Mouse (Mus musculus) macrophage (primary cell): ENCODE results near the gene Etnk1. TPM values are rescaled to one million over a fixed set of nuclear protein-coding genes. Genes with fewer than 3 reads are reported as not detected.

Source experiments
- H3K27ac ChIP-seq: fragments of 350-480 bp; formaldehyde crosslinking; 2 replicates; pipeline ENCODE4 v1.9.0; 2021
- H3K36me3 ChIP-seq: fragments of 350-480 bp; formaldehyde crosslinking; 2 replicates; pipeline ENCODE4 v1.9.0; 2021; ENCODE audit errors: inconsistent target
- H3K4me3 ChIP-seq: fragments of 350-480 bp; formaldehyde crosslinking; 2 replicates; pipeline ENCODE4 v1.9.0; 2021; ENCODE audit errors: inconsistent target
- H3K79me2 ChIP-seq: fragments of 350-480 bp; formaldehyde crosslinking; 2 replicates; pipeline ENCODE4 v1.9.0; 2021; ENCODE audit errors: inconsistent target
- WGBS: methylation state at CpG from one replicate; pipeline ENCODE4 v1.1.7; 2026; ENCODE audit warnings: inconsistent platforms; ENCODE audit not compliant: missing documents; 5-methylcytosine and 5-hydroxymethylcytosine counted together
- polyA plus RNA-seq: library from polyadenylated mRNA; stranded (reverse); fragments of 250-400 nt; gene quantifications from 3 replicates; pipeline ENCODE4 v1.2.4, GENCODE M21; 2018; ENCODE audit warnings: inconsistent platforms

Gene Etnk1
- polyA plus RNA-seq, 1 experiment from 2014 or later: 35.2 TPM

DNA sequence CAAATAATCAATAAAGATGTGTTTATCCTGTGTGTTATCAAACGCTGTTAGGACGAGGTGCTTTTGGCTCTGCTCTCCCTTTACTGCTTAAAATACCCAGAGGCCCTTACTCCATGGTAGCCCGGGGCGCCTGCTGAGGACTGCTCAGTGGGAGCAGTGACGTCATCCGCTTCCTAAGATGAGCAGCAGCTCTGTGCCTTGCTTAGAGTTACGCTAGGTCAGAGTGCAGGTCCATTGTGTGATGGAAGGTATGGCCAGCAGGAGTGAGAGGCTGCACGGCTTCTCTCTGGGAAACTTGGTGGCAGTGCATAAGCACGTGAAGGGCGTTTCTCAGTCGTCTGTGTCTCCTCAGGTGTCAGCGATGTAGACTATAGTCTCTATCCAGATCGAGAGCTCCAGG, 30.0 kb downstream of the Etnk1 start:
- Histone ChIP-seq H3K27ac (no peak overlapping the region), H3K79me2 (peaks cover 59% of the 10 kb centered on the region; the same call in 1 of the 2 replicates), H3K4me3 (no peak overlapping the region), H3K36me3 (peaks cover 92% of the 10 kb centered on the region)
- WGBS: 94% methylated on average over 13 of the region's 13 CpGs

- Histone ChIP-seq H3K36me3 (peaks cover 93% of the 10 kb centered on the region), H3K79me2 (peaks cover 57% of the 10 kb centered on the region; the same call in 1 of the 2 replicates)
- WGBS: 94% methylated on average over 6 of the region's 7 CpGs
Measured at GRCm38 (mm10) chr6:143198421-143198820, 31.4 kb downstream of the Etnk1 start.

GRCm38 (mm10) chr6:143203097-143203496, 36.1 kb downstream of the Etnk1 start:
- Histone ChIP-seq H3K36me3 (peaks cover 90% of the 10 kb centered on the region), H3K4me3 (no peak overlapping the region), H3K79me2 (peaks cover 45% of the 10 kb centered on the region; the same call in 1 of the 2 replicates), H3K27ac (no peak overlapping the region)
- WGBS: 94% methylated on average over 15 of the region's 15 CpGs

More at GRCm38 (mm10) chr6:143198421-143198820, 31.4 kb downstream of the Etnk1 start:
- Histone ChIP-seq H3K4me3 (no peak overlapping the region), H3K27ac (no peak overlapping the region)

DNA sequence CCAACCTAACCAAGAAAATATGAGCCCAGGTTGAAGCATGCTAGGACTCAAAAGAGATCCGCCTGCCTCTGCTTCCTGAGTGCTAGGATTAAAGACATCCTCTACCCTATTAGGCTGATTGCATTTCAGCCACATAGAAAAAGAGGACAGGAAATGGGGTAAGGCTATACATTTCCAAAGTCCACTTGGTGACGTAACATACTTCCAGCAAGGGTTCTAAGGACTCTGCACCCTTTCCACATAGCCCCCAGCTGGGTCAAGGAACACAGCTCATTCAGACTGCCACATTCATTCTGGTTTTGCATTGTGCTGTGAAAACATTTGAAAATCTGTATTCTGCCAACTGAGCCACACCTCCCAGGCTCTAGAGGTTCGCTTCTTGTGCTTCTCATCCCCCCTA, 41.9 kb downstream of the Etnk1 start:
- WGBS: 97% methylated on average over 3 of the region's 3 CpGs
- H3K36me3 ChIP-seq: peaks cover 46% of the 10 kb centered on the region

DNA sequence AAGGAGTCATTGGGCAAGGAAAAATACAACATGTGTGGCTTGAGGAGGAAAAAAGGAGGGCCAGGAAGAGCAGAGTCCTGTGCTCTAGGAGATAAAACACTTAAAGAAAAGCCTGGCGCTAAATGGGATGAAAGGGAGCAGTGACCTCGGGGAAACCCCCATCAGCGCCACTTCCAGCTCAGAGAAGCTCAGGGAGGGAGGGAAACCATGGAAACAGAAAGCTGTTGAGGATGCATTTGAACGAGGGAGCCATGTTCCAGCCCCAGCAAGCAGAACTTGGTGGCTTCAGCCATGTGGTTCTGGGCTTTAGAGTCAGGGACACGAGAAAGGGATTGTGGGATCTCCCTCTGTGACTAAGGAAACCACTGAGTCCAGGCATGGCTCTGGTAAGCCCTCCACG, 45.7 kb downstream of the Etnk1 start:
- peaks cover 9% of the 10 kb centered on the region; the same call in 1 of the 2 replicates for H3K36me3 ChIP-seq
- H3K27ac ChIP-seq: no peak overlapping the region
- no peaks in the 10 kb centered on the region for H3K79me2 ChIP-seq
- 92% methylated on average over 6 of the region's 6 CpGs for WGBS
- H3K4me3 ChIP-seq: no peak overlapping the region

More for the DNA sequence above, 41.9 kb downstream of the Etnk1 start:
- Histone ChIP-seq H3K27ac (no peak overlapping the region), H3K4me3 (no peak overlapping the region), H3K79me2 (no peaks in the 10 kb centered on the region)

- Histone ChIP-seq H3K36me3 (0 out of 2 replicates have a peak, but pooled peaks cover 6% of the 10 kb centered on the region), H3K79me2 (no peaks in the 10 kb centered on the region), H3K27ac (no peak overlapping the region), H3K4me3 (no peak overlapping the region)
- WGBS: 96% methylated on average over 5 of the region's 6 CpGs
Measured at GRCm38 (mm10) chr6:143213461-143213860, 46.4 kb downstream of the Etnk1 start.

DNA sequence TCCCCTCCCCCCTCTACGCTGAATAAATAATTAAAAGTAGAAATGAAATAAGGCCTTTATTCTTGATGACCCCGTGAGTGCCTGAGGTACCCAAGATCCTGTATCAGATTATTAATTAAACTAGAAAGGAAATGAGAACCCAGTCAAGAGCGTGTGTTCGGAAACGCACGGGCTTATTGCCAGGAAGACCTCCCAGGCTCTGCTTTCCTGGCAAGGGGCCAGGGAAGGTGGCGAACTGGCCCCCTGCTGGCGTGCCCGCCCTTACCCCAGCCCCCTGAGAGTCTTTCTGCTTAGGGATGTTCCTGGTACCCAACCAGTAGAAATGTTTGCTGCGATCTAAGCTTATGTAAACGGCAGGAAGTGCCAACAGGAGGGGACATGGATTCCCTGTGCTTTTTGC, 49.2 kb downstream of the Etnk1 start:
- Histone ChIP-seq H3K36me3 (no peaks in the 10 kb centered on the region), H3K27ac (no peak overlapping the region), H3K79me2 (no peaks in the 10 kb centered on the region), H3K4me3 (no peak overlapping the region)
- 90% methylated on average over 10 of the region's 11 CpGs for WGBS

DNA sequence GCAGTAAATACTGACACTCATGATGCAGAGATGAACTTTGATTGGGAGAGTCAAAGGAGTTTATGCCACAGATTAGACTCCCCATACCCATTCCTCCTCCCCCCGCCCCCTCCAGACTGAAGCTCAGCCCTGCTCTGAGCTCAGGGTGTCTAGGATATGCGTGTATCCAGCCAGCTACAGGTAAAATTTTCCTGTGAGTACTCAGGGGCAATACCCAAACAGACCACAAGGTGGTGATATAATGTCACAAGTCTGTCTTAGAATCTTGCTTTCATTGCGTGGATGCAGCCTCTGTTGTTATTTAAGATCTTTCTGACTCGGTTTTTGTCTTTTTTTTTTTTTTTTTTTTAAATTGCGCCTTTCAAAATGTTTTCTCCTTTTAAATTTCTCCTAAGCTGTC, 52.3 kb downstream of the Etnk1 start:
- no peaks in the 10 kb centered on the region for H3K79me2 ChIP-seq
- WGBS: 2% methylated on average over 4 of the region's 5 CpGs
- H3K27ac ChIP-seq: no peak overlapping the region

DNA sequence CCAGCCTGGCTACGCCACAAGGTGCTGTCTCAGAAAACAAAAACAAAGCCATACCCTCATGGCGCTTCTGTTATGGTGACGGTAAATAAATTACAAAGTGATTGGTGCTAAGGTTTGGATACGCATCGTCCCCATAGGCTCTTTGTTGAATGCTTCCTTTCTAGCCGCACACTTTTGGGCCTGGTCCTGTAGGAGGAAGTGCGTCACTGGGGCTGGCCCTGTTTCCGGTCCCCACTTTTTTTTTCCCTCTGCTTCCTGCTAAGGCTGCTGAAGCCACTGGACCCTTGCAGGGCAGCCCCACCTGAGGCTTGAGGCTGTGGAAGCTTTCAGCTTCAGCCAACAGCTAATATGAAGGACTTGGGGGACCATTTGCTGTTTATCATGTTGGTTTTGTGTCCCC, 54.2 kb downstream of the Etnk1 start:
- Histone ChIP-seq H3K36me3 (no peaks in the 10 kb centered on the region), H3K27ac (no peak overlapping the region), H3K4me3 (no peak overlapping the region), H3K79me2 (no peaks in the 10 kb centered on the region)
- 74% methylated on average over 8 of the region's 8 CpGs for WGBS

More for the DNA sequence above, 52.3 kb downstream of the Etnk1 start:
- no peaks in the 10 kb centered on the region for H3K36me3 ChIP-seq
- no peak overlapping the region for H3K4me3 ChIP-seq

DNA sequence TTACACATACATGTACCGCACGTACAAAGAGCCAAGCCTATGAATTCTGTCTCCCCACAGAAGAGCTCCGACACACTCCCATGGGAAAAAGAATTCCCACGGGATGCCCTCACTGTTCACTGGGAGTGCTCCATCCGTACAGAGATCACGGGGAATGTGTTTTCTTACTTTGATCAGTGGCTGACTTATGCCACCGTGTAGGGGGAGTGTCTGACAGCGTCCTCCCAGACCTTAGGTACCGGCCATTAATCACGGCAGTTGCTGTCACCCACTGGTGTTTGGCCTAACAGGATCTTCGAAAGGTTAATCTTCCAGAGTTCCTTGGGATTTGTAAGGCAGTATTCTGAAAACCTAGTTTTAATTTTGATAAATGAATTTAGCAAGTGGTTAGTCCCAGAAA, 57.0 kb downstream of the Etnk1 start:
- Histone ChIP-seq H3K36me3 (no peaks in the 10 kb centered on the region), H3K79me2 (no peaks in the 10 kb centered on the region), H3K27ac (no peak overlapping the region), H3K4me3 (no peak overlapping the region)
- WGBS: 95% methylated on average over 11 of the region's 11 CpGs

DNA sequence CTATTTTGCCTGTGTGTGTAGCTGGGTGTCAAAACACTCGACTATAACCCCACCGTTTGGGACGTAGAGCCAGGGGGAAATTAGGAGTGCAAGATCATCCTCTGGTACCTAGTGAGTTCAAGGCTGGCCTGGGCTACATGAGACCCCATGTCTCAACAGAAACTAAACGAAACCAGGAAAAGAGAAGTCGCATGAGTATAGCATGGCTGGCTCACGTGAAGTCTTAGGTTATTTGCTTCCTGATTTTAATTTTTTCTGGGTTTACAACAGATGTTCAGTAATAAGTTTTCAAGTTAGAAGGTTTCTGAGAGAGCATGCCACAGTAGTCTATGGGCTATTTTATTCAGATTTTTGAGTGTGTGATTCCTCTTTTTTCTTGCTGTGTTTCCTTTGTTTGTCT, 57.9 kb downstream of the Etnk1 start:
- Histone ChIP-seq H3K27ac (no peak overlapping the region), H3K4me3 (no peak overlapping the region), H3K79me2 (no peaks in the 10 kb centered on the region), H3K36me3 (no peaks in the 10 kb centered on the region)
- WGBS: 41% methylated on average over 6 of the region's 6 CpGs

GRCm38 (mm10) chr6:143228696-143229095, 61.7 kb downstream of the Etnk1 start:
- Histone ChIP-seq H3K4me3 (no peak overlapping the region), H3K27ac (no peak overlapping the region), H3K79me2 (no peaks in the 10 kb centered on the region), H3K36me3 (no peaks in the 10 kb centered on the region)
- WGBS: 95% methylated on average over 5 of the region's 5 CpGs

GRCm38 (mm10) chr6:143229906-143230305, 62.9 kb downstream of the Etnk1 start:
- 88% methylated on average over 8 of the region's 8 CpGs for WGBS
- Histone ChIP-seq H3K36me3 (no peaks in the 10 kb centered on the region), H3K27ac (no peak overlapping the region), H3K79me2 (no peaks in the 10 kb centered on the region), H3K4me3 (no peak overlapping the region)

DNA sequence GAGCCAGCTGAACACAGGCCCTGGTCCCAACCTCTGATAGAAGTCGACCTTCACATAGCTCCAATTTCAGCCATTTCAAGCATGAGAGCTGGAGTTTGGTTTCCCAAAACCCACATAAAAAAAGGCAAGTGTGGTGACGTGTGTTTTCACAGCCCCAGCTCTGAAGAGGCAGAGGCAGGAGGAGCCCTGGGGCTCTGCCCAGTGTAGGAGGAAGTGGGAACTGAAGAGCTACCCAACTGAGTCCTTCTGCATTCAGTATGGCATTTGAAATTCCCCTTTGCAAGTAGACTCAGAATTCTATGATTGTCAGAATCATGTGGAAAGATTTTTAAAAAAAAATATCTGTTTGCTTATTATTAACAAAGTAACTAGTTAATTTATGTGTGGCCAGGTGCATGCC, 63.9 kb downstream of the Etnk1 start:
- Histone ChIP-seq H3K79me2 (no peaks in the 10 kb centered on the region), H3K36me3 (no peaks in the 10 kb centered on the region), H3K27ac (no peak overlapping the region), H3K4me3 (no peak overlapping the region)
- 52% methylated on average over 2 of the region's 2 CpGs for WGBS

DNA sequence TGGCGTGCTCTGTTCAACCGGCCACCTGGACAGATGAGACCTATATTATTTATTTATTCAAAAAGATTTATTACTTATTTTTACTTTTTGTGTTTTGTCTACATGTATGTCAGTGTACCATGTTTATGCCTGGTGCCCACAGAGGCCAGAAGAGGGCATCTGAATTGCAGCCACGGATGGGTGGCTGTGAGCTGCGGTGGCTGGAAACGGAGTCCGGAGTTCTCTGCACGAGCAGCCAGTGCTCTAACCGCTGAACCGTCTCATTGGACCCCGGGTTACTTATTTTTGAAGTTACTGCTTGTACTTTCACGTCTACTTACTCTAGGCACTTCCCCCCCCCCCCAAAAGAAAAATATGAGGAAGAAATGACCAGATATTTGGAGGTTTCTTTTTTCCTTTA, 65.7 kb downstream of the Etnk1 start:
- Histone ChIP-seq H3K4me3 (no peak overlapping the region), H3K79me2 (no peaks in the 10 kb centered on the region), H3K36me3 (no peaks in the 10 kb centered on the region), H3K27ac (no peak overlapping the region)
- 90% methylated on average over 11 of the region's 11 CpGs for WGBS

GRCm38 (mm10) chr6:143234868-143235267, 67.8 kb downstream of the Etnk1 start:
- H3K27ac ChIP-seq: no peak overlapping the region
- 91% methylated on average over 8 of the region's 8 CpGs for WGBS
- H3K79me2 ChIP-seq: no peaks in the 10 kb centered on the region
- no peaks in the 10 kb centered on the region for H3K36me3 ChIP-seq
- H3K4me3 ChIP-seq: no peak overlapping the region
